Mouse (Mus musculus) liver, embryonic 14 days (tissue): Measurements from ENCODE around the gene Gmnn. TPM values are rescaled to one million over a fixed set of nuclear protein-coding genes. Genes with fewer than 3 reads are reported as not detected.

ENCODE experiments used
- polyA plus RNA-seq: library from polyadenylated mRNA; depleted of rRNA; stranded (reverse); fragments of >200 nt; gene quantifications from 2 replicates; pipeline ENCODE4 v1.2.3, GENCODE M21; 2012; rRNA removed

Gmnn gene
- polyA plus RNA-seq = 80.8 and 83.5 TPM in 2 replicates

DNA sequence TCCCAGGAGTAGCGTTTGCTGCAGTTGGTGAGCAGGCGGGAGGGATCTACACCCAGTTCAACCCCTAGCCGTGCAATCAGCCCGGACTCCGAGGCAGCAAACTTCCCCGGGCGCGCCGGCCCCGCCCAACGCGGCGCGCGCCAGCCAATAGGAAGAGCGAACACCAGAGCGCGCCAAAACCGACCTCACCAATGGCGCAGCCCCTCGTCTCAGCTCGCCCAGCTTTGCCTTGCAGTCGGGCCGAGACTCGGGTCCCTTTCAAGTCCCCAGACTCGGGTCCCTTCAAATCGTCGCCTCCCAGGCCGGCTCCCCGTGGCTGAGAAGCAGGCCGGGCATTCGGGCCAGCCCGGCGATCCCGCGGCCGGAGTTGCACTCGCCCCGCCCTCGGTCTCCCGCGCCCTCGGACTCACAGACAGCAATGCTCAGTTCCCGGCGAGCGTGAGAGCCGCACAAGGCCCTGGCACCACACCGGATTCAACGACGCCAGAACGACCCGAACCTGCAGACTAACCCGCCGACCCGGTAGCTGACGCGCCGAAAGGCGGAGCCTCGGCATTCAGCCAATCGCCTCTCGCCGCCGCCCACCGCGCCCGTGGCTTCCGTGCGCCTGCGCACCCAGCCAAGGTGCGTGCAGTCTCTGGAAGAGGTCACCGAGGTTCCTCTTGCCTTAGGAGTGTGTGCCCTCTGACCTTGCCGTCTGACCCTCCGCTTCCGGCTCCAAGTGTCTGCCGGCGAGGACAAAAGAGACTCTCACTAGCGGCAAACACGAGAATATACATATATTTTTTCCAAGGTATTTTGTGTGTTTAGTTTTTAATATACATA is at the start of gene Gmnn:
Gene Gmnn, minus strand, starts transcription at position 521 of the 825 bp plus-strand sequence.

DNA sequence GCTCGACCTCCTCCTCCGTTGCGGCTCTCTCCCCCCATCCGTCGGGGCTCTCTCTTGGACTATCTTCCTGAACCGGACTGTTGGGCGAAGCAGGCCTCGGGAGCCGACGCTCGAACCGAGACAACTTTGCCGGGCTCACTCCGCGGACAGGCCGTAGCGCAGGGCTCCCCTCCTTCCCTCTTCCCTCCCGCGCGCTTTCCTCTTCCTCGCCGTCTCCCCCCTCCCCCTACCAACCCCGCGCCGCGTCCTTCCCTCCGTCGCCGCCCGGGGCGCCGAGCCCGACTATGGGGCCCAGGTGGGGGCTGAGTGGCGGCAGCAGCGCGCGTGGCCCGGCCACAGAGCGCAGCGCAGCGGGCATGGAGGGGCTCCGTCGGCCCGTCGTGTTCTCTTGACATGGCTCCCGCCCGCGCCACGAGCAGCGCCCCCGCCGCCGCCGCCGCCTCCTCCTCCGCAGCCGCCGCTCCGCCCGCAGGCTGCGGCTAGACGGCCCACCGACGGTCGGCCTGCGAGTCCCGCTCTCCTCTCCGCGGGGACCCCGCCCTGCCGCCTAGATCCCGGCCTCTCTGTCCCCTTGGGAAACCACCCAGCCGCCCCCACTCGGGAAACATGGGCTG is 39.7 kb upstream of the Gmnn start, which contains the start of gene BC005537:
Gene BC005537, plus strand, starts transcription at position 350 of the 614 bp plus-strand sequence.

DNA sequence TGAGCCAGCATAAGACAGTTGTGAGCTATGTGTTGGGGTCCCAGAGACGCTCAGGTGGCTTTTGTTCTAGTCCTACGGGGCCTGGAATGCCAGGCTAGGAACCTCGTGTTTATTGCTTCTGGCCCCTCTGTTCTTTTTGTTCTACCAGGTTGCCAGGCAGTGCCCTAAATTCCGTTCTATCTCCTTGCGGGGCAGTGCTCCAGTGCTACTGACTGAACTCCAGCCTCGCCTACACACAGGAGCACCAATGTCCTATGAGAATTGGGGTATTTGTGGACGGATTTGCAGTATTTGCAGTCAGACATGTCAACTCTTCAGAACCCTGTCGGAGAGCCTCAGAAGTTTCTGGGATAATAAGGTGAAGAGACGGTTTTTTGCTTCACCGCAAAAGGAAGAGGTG is 20.7 kb downstream of the Gmnn start, which contains the start of gene Armh2:
Gene Armh2, plus strand, starts transcription at position 205 of the 400 bp plus-strand sequence.

Other genes starting within 250 kb of the Gmnn start
- gene Ripor2, start 179.7 kb downstream of the Gmnn start, polyA plus RNA-seq = 2.1 and 2.6 TPM in 2 replicates
- 0.02 TPM in 1 of 2 replicates, not detected in the other for gene Armh2, start 20.7 kb downstream of the Gmnn start, polyA plus RNA-seq
- gene BC005537, start 39.7 kb upstream of the Gmnn start, polyA plus RNA-seq = 35.6 and 42.3 TPM in 2 replicates
- gene Acot13, start 69.6 kb upstream of the Gmnn start, polyA plus RNA-seq = 39.1 and 41.2 TPM in 2 replicates
- 22.7 and 25.7 TPM in 2 replicates for gene Tdp2, start 69.8 kb upstream of the Gmnn start, polyA plus RNA-seq
- 0.13 and 0.15 TPM in 2 replicates for gene D130043K22Rik, start 83.2 kb upstream of the Gmnn start, polyA plus RNA-seq
- 3.0 and 3.4 TPM in 2 replicates for gene Aldh5a1, start 175.7 kb upstream of the Gmnn start, polyA plus RNA-seq
- gene Gpld1, start 181.2 kb upstream of the Gmnn start, polyA plus RNA-seq = 2.7 and 3.1 TPM in 2 replicates